Mouse (Mus musculus) bone marrow, adult 2 months (tissue): ENCODE results near the gene Commd2. TPM values are rescaled to one million over a fixed set of nuclear protein-coding genes. Genes with fewer than 3 reads are reported as not detected.

Experiments
- H3K27ac ChIP-seq: fragments of 200-500 bp; 2 replicates; pipeline ENCODE4 v1.5.1; 2012; ENCODE audit warnings: low read depth, mild to moderate bottlenecking, control low read depth, inconsistent platforms, low read length; ENCODE audit not compliant: control insufficient read depth, poor library complexity, insufficient read depth
- H3K4me1 ChIP-seq: fragments of 200-500 bp; 2 replicates; pipeline ENCODE4 v1.6.1; 2011; ENCODE audit warnings: low read length; ENCODE audit not compliant: control insufficient read depth, insufficient read depth
- H3K4me3 ChIP-seq: fragments of 200-500 bp; replicated peaks from 2 replicates; pipeline ENCODE3; 2011; ENCODE audit warnings: mild to moderate bottlenecking, low read depth, low read length, control low read depth; ENCODE audit not compliant: control insufficient read depth
- CTCF ChIP-seq: fragments of 200-500 bp; IDR thresholded peaks from 2 replicates; pipeline ENCODE4 v1.5.1; 2011; ENCODE audit warnings: low read length, control low read depth; ENCODE audit not compliant: control insufficient read depth, insufficient read depth
- POLR2A ChIP-seq: fragments of 200-500 bp; IDR thresholded peaks from 2 replicates; pipeline ENCODE4 v1.6.1; 2011; ENCODE audit warnings: low read depth, mild to moderate bottlenecking, control low read depth, low read length, borderline replicate concordance; ENCODE audit not compliant: control insufficient read depth
- WGBS: fragments of 180-500 bp; shearing (Covaris S2); methylation state at CpG from one replicate; pipeline ENCODE4 v1.1.7; 2018; 5-methylcytosine and 5-hydroxymethylcytosine counted together
- polyA plus RNA-seq: library from polyadenylated mRNA; stranded (reverse); fragments of >200 nt; gene quantifications from 2 replicates; pipeline ENCODE4 v1.2.4, GENCODE M21; 2011; ENCODE audit warnings: low replicate concordance; ENCODE audit not compliant: missing spikeins, insufficient read depth, insufficient read length

The Commd2 gene
- 21.8 and 22.2 TPM in 2 replicates for polyA plus RNA-seq

GRCm38 (mm10) chr3:57651231-57651864 is at the start of gene Commd2:
Commd2 (minus strand) TSS chr3:57651715.
- peak within 1 kb of the TSS; percentile 90 for H3K4me3 ChIP-seq
- WGBS = under 1% methylated on average over 42 of the region's 42 CpGs
- H3K4me1 ChIP-seq = no peaks in the 10 kb centered on the region; the same call in 1 of the 2 replicates
- TF ChIP-seq POLR2A (peak; percentile 56; the same call in 1 of the 2 replicates), CTCF (no peak)
- peak within 1 kb of the TSS; percentile 65 for H3K27ac ChIP-seq

- WGBS = 69% methylated on average over 9 of the region's 9 CpGs
- no peaks in the 10 kb centered on the region; the same call in none of the 2 replicates for H3K4me1 ChIP-seq
- H3K27ac ChIP-seq = no peak overlapping the region
- no peak overlapping the region for H3K4me3 ChIP-seq
- TF ChIP-seq CTCF (no peak), POLR2A (no peak)
Observed at GRCm38 (mm10) chr3:57696779-57697178, 45.3 kb upstream of the Commd2 start.

- WGBS = 43% methylated on average over 4 of the region's 4 CpGs
- no peak overlapping the region for H3K4me3 ChIP-seq
- H3K27ac ChIP-seq = no peak overlapping the region
- no peak for TF ChIP-seq CTCF
- no peaks in the 10 kb centered on the region; the same call in none of the 2 replicates for H3K4me1 ChIP-seq
Observed at GRCm38 (mm10) chr3:57696249-57696648, 44.7 kb upstream of the Commd2 start.

- Histone ChIP-seq H3K4me1 (no peaks in the 10 kb centered on the region; the same call in none of the 2 replicates), H3K27ac (no peak within 1 kb of the TSS), H3K4me3 (no peak within 1 kb of the TSS)
- TF ChIP-seq CTCF (no peak), POLR2A (no peak)
- 65% methylated on average over 2 of the region's 2 CpGs for WGBS
Observed at GRCm38 (mm10) chr3:57692719-57693118, 41.2 kb upstream of the Commd2 start, which contains the start of gene Ankub1. Ankub1 (minus strand) TSS chr3:57692799.

- Histone ChIP-seq H3K4me1 (no peaks in the 10 kb centered on the region; the same call in none of the 2 replicates), H3K27ac (no peak overlapping the region), H3K4me3 (no peak overlapping the region)
- 39% methylated on average over 4 of the region's 4 CpGs for WGBS
- TF ChIP-seq CTCF (no peak), POLR2A (no peak)
Observed at GRCm38 (mm10) chr3:57691772-57692171, 40.3 kb upstream of the Commd2 start.

- no peak overlapping the region for H3K27ac ChIP-seq
- H3K4me3 ChIP-seq = no peak overlapping the region
- TF ChIP-seq CTCF (no peak), POLR2A (no peak)
- H3K4me1 ChIP-seq = no peaks in the 10 kb centered on the region; the same call in 1 of the 2 replicates
Observed at GRCm38 (mm10) chr3:57677786-57678185, 26.3 kb upstream of the Commd2 start.

GRCm38 (mm10) chr3:57674075-57674474 is 22.6 kb upstream of the Commd2 start:
- no peak overlapping the region for H3K27ac ChIP-seq
- no peaks in the 10 kb centered on the region; the same call in 1 of the 2 replicates for H3K4me1 ChIP-seq
- no peak overlapping the region for H3K4me3 ChIP-seq
- TF ChIP-seq POLR2A = no peak
- no peak for TF ChIP-seq CTCF
- 67% methylated on average over 2 of the region's 2 CpGs for WGBS

GRCm38 (mm10) chr3:57673586-57673985 is 22.1 kb upstream of the Commd2 start:
- 5% methylated on average over 4 of the region's 4 CpGs for WGBS
- TF ChIP-seq POLR2A = no peak
- no peak for TF ChIP-seq CTCF
- H3K27ac ChIP-seq = no peak overlapping the region
- H3K4me3 ChIP-seq = no peak overlapping the region
- no peaks in the 10 kb centered on the region; the same call in 1 of the 2 replicates for H3K4me1 ChIP-seq
